In the genomic region with DNA sequence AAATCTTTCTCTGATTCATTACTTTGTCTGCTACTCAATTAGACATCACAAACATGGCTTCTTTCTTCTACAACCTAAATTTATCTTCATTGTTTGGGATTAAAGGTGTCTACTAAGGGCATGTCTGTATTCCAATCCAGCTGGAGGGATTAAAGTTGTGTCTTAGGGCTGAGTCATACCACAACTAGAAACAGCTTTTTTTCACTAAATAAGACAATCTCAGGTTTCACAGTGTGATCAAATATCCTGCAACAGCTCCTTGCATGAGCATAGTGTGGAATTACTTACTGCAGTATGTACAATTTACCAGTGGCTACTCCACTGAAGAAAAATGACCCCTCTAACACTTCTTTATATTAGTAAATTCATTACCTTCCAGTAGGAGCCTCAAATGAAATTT, we compare ENCODE assay signal across 1 mouse cellular context.
TF ChIP-seq lines count a peak whose summit lies in the region.

No protein-coding gene starts in this region.

TF ChIP-seq in CH12.LX, 34 proteins besides CTCF, POLR2A, EP300 and RAD21 (continued from another document):
- TF ChIP-seq ZNF384 (IDR thresholded peaks at IDR 0.05; ENCODE audit: low read depth, low read length) (peak; percentile 77), JUN (IDR thresholded peaks at IDR 0.05; ENCODE audit: insufficient read depth, low read depth, low read length) (peak; percentile 50; the same call in 1 of the 2 replicates)
TF ChIP-seq in CH12.LX: peak in this region for 3.
